Mouse (Mus musculus): ENCODE measurements around the gene Pak1. TPM values are rescaled to one million over a fixed set of nuclear protein-coding genes. Genes with fewer than 3 reads are reported as not detected.

The Pak1 gene
- polyA plus RNA-seq, 1 experiment: 39.1 TPM

DNA sequence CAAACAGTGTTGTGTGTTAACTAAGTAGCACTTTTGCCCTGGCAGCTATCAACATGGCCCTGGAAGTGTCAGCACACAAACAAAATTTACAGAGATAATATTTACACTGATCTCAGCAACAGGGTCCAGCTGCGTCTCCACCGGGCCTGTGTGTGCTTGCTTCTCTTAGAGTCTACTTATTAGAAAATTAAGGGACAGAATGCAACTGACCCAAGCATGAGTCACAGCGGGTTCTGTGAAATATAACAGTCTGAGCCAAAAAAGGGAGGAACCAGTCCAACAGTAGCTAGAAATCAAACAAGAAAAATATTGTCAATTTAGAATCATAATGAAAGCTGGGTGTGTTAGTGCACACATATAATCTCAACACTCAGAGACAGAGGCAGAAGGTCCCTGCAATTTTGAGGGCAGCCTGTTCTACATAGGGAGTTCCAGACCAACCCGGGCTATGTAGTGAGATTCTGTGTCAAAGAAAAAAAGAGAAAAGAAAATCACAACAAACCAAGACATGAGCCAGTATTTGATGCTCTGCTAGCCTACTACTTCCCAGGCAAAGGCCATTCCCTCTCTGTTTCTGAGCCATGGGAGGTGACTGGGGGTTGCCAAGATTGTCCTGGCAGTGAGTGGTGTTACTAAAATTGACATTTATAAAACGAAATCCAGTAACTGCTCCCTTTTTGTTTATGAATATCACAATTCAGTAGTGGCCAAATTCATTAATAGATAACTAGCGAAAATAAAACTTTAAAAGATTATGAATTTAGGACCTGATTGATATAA lies 17.3 kb upstream of the Pak1 start:
- Histone ChIP-seq H3K4me3 (ENCODE audit: insufficient read depth, poor library complexity, severe bottlenecking) (no peak overlapping the region), H3ac (ENCODE audit: control insufficient read depth, insufficient read length, low read depth) (no peak overlapping the region), H3K27me3 (ENCODE audit: control insufficient read depth, insufficient read depth, insufficient read length) (no peaks in the 10 kb centered on the region), H3K79me3 (ENCODE audit: low read depth) (no peaks in the 10 kb centered on the region), H3K36me3 (ENCODE audit: control insufficient read depth, insufficient read depth) (no peaks in the 10 kb centered on the region), H3K79me2 (ENCODE audit: control insufficient read depth, insufficient read depth) (no peaks in the 10 kb centered on the region)
- TF ChIP-seq MYOD1 (IDR thresholded peaks at IDR 0.05; ENCODE audit: control insufficient read depth, insufficient read length, low read depth) (no peak), CTCF (IDR thresholded peaks at IDR 0.05; ENCODE audit: control insufficient read depth, insufficient read depth, insufficient read length) (no peak), CEBPB (IDR thresholded peaks at IDR 0.05; ENCODE audit: low read depth) (no peak), MYOG (IDR thresholded peaks at IDR 0.05; ENCODE audit: control insufficient read depth, extremely low read depth, insufficient read length) (no peak), FOSL1 (IDR thresholded peaks at IDR 0.05; ENCODE audit: insufficient read depth, low read length, poor library complexity, severe bottlenecking) (no peak), MAX (IDR thresholded peaks at IDR 0.05) (no peak), USF1 (IDR thresholded peaks at IDR 0.05; ENCODE audit: low read depth) (no peak)

DNA sequence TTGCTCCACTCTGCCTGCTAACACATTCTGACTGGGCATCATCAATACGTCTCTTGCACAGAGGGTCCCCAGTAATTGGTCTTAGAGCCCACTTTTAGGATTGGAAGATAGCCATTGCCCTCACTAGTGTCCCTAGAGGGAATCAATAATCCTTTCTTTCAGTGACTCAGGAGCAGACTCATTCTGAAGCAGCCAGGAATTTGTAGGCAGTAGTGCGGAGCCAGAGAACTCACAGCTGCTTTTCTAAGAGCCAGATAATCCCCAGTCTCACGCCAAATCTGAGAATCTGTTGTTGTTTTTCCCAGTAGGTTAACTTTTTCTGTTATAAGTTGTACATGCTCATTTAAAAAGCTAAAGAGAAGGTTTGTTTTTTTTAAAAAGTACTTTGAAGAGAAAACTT lies 13.0 kb upstream of the Pak1 start:
- Histone ChIP-seq H3K79me3 (ENCODE audit: low read depth) (no peaks in the 10 kb centered on the region), H3K27me3 (ENCODE audit: control insufficient read depth, insufficient read depth, insufficient read length) (no peaks in the 10 kb centered on the region), H3K36me3 (ENCODE audit: control insufficient read depth, insufficient read depth) (no peaks in the 10 kb centered on the region), H3ac (ENCODE audit: control insufficient read depth, insufficient read length, low read depth) (no peak overlapping the region), H3K4me3 (ENCODE audit: insufficient read depth, poor library complexity, severe bottlenecking) (no peak overlapping the region), H3K79me2 (ENCODE audit: control insufficient read depth, insufficient read depth) (no peaks in the 10 kb centered on the region)
- TF ChIP-seq MYOD1 (IDR thresholded peaks at IDR 0.05; ENCODE audit: control insufficient read depth, insufficient read length, low read depth) (peak; percentile 2), USF1 (IDR thresholded peaks at IDR 0.05; ENCODE audit: low read depth) (no peak), FOSL1 (IDR thresholded peaks at IDR 0.05; ENCODE audit: insufficient read depth, low read length, poor library complexity, severe bottlenecking) (peak; percentile 20)

DNA sequence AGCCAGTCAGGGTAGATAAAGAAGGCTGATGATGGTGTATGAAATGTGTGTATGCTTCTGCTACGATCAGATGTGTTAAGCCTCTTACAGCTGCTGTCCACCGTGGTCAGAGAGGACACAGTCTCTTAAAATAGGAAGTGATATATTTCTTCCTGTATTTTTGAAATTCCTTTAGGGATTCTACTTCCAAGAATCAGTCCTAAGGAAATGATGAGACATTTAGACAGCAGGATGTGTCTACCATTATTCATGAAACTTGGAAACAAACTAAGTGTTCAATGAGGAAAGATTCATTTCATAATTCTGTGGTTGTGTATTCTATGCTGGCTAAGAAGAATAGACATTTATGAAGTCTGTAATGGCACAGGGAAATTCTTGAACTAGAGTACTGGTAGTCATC lies 12.4 kb upstream of the Pak1 start:
- TF ChIP-seq CTCF (IDR thresholded peaks at IDR 0.05; ENCODE audit: control insufficient read depth, insufficient read depth, insufficient read length): no peak
- TF ChIP-seq FOSL1 (IDR thresholded peaks at IDR 0.05; ENCODE audit: insufficient read depth, low read length, poor library complexity, severe bottlenecking): no peak
- peak; percentile 17 for TF ChIP-seq MYOD1 (IDR thresholded peaks at IDR 0.05; ENCODE audit: control insufficient read depth, insufficient read length, low read depth)
- Histone ChIP-seq H3K27me3 (ENCODE audit: control insufficient read depth, insufficient read depth, insufficient read length) (no peaks in the 10 kb centered on the region), H3K79me3 (ENCODE audit: low read depth) (no peaks in the 10 kb centered on the region)

DNA sequence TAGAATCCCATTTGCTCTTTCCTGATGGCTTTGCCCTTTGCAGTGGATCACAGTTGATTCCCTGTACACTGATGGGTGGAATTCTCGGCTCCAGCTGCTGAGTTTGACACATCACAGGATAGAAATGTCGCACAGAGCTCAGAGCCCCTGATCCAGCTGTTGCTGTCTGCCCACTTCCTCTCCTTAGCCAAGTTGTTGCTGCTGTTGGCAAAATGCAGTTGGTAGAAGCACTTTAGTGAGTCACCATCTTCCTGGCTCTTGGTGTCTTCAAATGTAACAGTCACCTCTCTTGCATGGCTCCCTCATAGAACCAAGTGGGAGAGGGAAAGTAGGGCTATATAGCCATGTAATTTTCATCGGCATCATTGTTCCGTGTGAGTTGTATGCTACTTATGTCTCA lies 11.2 kb upstream of the Pak1 start:
- Histone ChIP-seq H3K4me3 (ENCODE audit: insufficient read depth, poor library complexity, severe bottlenecking) (no peak overlapping the region), H3K79me3 (ENCODE audit: low read depth) (no peaks in the 10 kb centered on the region), H3ac (ENCODE audit: control insufficient read depth, insufficient read length, low read depth) (no peak overlapping the region), H3K27me3 (ENCODE audit: control insufficient read depth, insufficient read depth, insufficient read length) (no peaks in the 10 kb centered on the region), H3K79me2 (ENCODE audit: control insufficient read depth, insufficient read depth) (no peaks in the 10 kb centered on the region), H3K36me3 (ENCODE audit: control insufficient read depth, insufficient read depth) (no peaks in the 10 kb centered on the region)
- no peak for TF ChIP-seq USF1 (IDR thresholded peaks at IDR 0.05; ENCODE audit: low read depth)
- no peak for TF ChIP-seq CEBPB (IDR thresholded peaks at IDR 0.05; ENCODE audit: low read depth)
- no peak for TF ChIP-seq MYOG (IDR thresholded peaks at IDR 0.05; ENCODE audit: control insufficient read depth, extremely low read depth, insufficient read length)
- peak; percentile 95 for TF ChIP-seq MYOD1 (IDR thresholded peaks at IDR 0.05; ENCODE audit: control insufficient read depth, insufficient read length, low read depth)
- TF ChIP-seq FOSL1 (IDR thresholded peaks at IDR 0.05; ENCODE audit: insufficient read depth, low read length, poor library complexity, severe bottlenecking): peak; percentile 57

More for the DNA sequence above, 12.4 kb upstream of the Pak1 start:
- Histone ChIP-seq H3K36me3 (ENCODE audit: control insufficient read depth, insufficient read depth) (no peaks in the 10 kb centered on the region), H3K79me2 (ENCODE audit: control insufficient read depth, insufficient read depth) (no peaks in the 10 kb centered on the region), H3K4me3 (ENCODE audit: insufficient read depth, poor library complexity, severe bottlenecking) (no peak overlapping the region), H3ac (ENCODE audit: control insufficient read depth, insufficient read length, low read depth) (peak overlapping the region; percentile 53)

DNA sequence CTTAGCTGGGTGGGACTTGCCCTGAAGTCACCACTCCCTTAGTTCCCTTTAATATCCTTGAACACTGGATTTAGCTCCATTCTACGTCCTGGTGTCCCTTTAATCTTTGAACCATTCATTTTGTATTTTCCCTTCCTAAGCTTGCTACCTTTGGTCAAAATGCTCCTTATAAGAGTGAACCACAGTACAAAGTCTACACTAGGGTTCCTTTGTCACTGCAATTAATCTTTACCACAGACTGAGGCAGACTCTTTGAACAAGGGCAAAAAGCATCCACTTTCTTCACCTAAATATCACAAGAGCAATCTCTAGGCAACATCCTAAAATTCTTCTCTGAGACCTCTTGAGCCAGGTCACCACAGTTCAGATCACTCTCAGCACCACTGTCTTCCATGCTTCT lies 8.1 kb upstream of the Pak1 start:
- no peak for TF ChIP-seq FOSL1 (IDR thresholded peaks at IDR 0.05; ENCODE audit: insufficient read depth, low read length, poor library complexity, severe bottlenecking)
- TF ChIP-seq CEBPB (IDR thresholded peaks at IDR 0.05; ENCODE audit: low read depth): no peak
- TF ChIP-seq USF1 (IDR thresholded peaks at IDR 0.05; ENCODE audit: low read depth): no peak
- TF ChIP-seq MYOG (IDR thresholded peaks at IDR 0.05; ENCODE audit: control insufficient read depth, extremely low read depth, insufficient read length): no peak
- TF ChIP-seq MAX (IDR thresholded peaks at IDR 0.05): no peak
- no peak overlapping the region for H3K4me3 ChIP-seq (ENCODE audit: insufficient read depth, poor library complexity, severe bottlenecking)
- H3ac ChIP-seq (ENCODE audit: control insufficient read depth, insufficient read length, low read depth): no peak overlapping the region

DNA sequence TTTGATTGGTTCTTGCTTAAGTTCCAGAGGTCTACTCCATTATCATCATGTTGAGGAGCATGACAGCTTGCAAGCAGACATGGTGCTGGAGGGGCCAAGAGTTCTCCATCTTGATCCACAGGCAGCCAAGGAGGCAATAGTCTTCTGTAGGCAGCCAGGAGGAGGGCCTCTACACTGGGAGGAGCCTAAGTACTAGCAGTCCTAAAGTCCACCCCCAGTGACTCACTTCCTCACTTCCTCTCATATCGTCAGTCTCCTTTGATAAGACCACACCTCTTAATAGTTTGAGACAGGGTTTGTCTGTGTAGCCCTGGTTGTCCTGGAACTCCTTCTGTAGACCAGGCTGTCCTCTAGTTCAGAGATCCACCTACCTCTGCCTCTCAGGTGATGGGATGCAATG lies 7.5 kb upstream of the Pak1 start:
- H3K79me3 ChIP-seq (ENCODE audit: low read depth): no peaks in the 10 kb centered on the region
- TF ChIP-seq MAX (IDR thresholded peaks at IDR 0.05): no peak
- no peak for TF ChIP-seq MYOD1 (IDR thresholded peaks at IDR 0.05; ENCODE audit: control insufficient read depth, insufficient read length, low read depth)
- no peak for TF ChIP-seq CEBPB (IDR thresholded peaks at IDR 0.05; ENCODE audit: low read depth)
- TF ChIP-seq MYOG (IDR thresholded peaks at IDR 0.05; ENCODE audit: control insufficient read depth, extremely low read depth, insufficient read length): no peak
- TF ChIP-seq USF1 (IDR thresholded peaks at IDR 0.05; ENCODE audit: low read depth): no peak
- no peak for TF ChIP-seq CTCF (IDR thresholded peaks at IDR 0.05; ENCODE audit: control insufficient read depth, insufficient read depth, insufficient read length)
- no peak for TF ChIP-seq FOSL1 (IDR thresholded peaks at IDR 0.05; ENCODE audit: insufficient read depth, low read length, poor library complexity, severe bottlenecking)

More for the DNA sequence above, 8.1 kb upstream of the Pak1 start:
- no peaks in the 10 kb centered on the region for H3K79me2 ChIP-seq (ENCODE audit: control insufficient read depth, insufficient read depth)
- H3K79me3 ChIP-seq (ENCODE audit: low read depth): no peaks in the 10 kb centered on the region
- H3K27me3 ChIP-seq (ENCODE audit: control insufficient read depth, insufficient read depth, insufficient read length): no peaks in the 10 kb centered on the region
- no peaks in the 10 kb centered on the region for H3K36me3 ChIP-seq (ENCODE audit: control insufficient read depth, insufficient read depth)

More for the DNA sequence above, 7.5 kb upstream of the Pak1 start:
- no peak overlapping the region for H3K4me3 ChIP-seq (ENCODE audit: insufficient read depth, poor library complexity, severe bottlenecking)
- no peak overlapping the region for H3ac ChIP-seq (ENCODE audit: control insufficient read depth, insufficient read length, low read depth)
- H3K36me3 ChIP-seq (ENCODE audit: control insufficient read depth, insufficient read depth): no peaks in the 10 kb centered on the region
- no peaks in the 10 kb centered on the region for H3K79me2 ChIP-seq (ENCODE audit: control insufficient read depth, insufficient read depth)
- no peaks in the 10 kb centered on the region for H3K27me3 ChIP-seq (ENCODE audit: control insufficient read depth, insufficient read depth, insufficient read length)

Data from C2C12 (cell line).